Mouse (Mus musculus): ENCODE results near the gene Tedc1. TPM values are rescaled to one million over a fixed set of nuclear protein-coding genes. Genes with fewer than 3 reads are reported as not detected.

Tedc1 gene
- under 1 TPM; 0.46 to 0.54 TPM for total RNA-seq (2021)
- long read RNA-seq, experiment 1, result 0 reads
- long read RNA-seq, experiment 2, partial matches to known transcripts, result 0 of 1 reads
- long read RNA-seq, experiment 2, other reads (novel, unspliced or antisense), result 1 of 1 reads

DNA sequence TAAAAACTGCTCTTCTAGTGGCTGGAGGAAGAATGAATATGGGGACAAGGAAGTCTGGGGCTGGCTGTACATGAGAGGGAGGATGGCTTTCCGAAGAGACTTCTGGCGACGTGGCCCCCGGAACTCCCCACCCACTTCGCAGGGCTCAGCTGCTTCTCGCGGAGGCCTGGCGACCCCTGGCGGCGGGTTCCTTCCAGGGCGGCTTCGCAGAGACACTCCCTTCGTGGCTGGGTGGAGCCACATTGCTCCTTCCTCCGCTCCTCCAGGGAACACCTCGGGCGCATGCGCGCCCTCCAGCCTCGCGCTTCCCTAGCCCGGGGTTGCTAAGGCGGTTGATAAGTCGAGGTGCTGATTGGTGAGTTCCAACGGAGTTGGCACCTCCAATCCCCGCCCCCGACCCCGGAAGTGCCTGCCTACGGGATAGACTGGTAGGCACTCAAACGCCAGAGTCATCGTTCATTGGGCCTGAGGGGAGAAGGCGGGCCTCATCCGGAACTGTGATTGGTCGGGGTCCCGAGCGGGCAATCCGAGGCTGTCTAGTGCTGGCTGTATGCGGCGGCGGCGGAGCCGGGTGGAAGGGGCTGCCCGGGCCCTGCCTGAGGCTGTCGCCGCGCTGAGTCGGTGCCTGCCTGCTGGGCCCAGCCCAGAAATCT, at the start of gene Tedc1:
Tedc1 (plus strand) TSS at position 535 of the 653 bp plus-strand sequence.
- peak; percentile 99 for DNase-seq

DNA sequence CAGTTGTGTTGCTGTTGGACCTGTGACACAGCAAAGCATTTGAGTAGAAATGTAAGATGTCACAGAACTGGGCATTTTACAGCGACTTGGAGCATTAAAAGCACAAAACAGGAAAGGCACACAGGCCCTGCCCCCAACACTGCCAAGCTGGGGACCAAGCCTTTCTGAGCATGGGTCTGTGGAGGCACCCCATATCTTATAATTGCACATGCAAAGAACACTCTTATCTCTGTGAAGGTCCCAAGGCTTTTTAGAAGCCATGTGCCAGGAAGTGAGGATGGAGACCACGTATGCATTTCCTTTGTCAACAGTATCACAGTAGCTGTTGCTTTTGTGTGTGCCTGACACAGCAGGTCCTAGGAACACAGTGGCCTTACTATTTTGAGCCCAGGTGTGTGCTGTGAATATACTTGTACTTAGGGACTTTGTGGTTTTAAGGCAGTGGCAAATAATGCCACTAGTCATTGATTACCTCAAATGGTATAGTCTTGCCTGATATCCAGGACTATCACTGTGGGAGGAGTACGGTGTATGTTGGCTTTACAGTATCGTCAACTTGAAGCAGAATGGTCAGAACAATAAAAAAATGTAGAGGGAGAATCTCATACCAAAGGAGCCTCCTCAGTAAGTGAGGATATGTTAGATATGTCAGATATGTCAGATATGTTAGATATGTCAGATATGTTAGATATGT, 48.6 kb upstream of the Tedc1 start:
- DNase-seq, result no peak

DNA sequence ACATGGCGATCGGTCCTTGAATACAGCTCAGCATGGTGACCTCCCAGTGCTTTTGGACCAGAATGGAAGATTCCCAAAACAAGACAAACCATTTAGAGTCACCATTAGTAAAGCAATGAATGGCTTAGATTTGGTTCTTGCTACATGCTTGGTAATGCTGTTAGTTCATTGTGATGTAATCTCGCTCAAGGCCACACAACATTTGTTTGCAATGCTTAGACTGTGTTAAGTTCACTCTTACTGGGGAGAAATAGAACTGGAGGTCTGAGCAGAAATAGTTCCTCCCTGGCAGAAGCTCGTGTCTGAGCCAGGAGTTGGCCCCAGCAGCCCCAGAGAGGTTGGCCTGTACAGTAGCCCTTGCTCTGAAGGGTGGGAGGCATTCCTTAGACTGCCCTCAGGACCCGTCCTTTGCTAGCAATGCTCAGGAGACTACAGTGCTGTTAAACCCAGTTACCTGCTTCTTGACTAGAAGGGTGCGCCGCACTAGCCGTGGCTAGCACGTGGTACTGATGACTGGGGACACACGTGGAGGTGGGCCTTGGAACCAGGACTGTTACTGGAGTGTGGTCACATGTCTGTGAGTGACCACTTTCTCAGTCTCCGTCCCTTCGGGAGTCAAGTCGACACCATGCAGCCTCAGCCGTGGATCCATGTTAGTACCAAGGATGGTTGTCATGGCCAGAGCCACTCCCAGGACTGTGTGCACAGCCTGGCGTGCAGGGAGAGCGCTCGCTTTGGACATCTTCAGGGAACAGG, 47.5 kb upstream of the Tedc1 start:
- DNase-seq, result no peak

DNA sequence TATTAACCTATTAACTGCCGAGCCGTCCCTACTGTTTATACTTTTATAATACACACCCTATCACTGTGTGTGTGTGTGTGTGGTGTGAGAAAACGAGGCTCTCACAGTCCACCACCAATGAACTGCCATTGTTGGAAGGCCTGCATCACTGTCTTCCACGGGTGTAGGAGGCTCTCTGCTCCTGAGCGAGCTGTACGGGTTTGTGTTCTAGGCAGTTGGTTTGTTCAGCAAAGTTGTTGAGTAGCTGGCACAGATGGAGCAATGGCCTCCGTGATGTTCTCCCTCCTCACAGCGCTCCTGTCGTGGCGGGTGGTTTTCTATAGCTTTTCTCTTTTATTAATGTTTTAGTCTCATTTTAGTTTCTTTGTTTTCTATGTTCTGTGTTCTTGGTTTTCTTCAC, 46.4 kb upstream of the Tedc1 start:
- no peak for DNase-seq

DNA sequence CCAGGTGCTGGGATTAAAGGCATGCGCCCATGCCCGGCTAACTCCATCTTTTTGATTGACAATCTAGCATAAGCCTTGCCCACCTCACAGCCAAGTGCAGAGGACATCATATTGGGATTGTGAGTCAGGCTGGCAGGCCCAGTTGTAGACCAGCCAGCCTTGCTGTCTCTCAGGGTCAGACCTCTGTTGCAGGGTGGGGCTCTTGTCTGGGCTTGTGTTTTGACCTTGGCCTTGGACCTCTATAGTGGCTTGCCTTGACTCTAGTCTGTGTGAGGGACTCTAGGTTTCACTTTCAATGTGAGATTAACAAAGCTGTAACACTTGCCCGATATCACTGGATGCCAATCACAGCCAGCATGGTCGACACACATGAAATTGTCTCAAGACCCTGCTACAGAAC, 42.1 kb upstream of the Tedc1 start:
- DNase-seq, result no peak

DNA sequence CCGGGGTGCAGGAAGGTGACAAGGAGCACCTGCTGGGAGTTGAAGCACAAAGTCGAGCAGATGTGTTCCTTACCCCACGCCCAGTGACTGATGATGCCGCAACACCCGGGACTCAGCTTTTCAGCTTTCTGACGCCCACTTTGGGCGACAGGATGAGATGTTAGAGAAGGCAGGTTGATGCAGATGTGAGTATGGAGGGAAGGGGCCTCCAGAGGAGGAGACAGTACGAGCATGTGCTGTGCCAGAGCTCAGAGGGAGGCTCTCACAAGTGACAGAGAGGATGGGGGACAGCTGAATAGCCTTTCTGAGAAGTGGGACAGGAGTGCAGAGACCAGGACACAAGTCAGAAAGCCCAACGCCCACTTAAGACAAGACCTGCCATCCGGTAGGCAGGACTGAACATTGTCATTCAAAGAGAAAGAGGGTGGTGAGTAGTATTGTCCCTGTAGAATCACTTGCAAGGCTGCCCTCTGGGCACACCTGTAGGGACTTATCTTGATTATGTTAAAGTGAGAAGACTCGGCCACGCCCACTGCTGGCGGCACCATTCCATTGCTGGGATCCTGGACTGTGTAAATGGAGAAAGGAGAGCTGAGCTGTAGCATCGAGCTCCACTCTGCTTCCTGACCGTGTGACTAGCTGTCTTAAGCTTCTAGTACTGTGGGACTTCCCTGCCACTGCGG, 41.2 kb upstream of the Tedc1 start:
- DNase-seq, result no peak

DNA sequence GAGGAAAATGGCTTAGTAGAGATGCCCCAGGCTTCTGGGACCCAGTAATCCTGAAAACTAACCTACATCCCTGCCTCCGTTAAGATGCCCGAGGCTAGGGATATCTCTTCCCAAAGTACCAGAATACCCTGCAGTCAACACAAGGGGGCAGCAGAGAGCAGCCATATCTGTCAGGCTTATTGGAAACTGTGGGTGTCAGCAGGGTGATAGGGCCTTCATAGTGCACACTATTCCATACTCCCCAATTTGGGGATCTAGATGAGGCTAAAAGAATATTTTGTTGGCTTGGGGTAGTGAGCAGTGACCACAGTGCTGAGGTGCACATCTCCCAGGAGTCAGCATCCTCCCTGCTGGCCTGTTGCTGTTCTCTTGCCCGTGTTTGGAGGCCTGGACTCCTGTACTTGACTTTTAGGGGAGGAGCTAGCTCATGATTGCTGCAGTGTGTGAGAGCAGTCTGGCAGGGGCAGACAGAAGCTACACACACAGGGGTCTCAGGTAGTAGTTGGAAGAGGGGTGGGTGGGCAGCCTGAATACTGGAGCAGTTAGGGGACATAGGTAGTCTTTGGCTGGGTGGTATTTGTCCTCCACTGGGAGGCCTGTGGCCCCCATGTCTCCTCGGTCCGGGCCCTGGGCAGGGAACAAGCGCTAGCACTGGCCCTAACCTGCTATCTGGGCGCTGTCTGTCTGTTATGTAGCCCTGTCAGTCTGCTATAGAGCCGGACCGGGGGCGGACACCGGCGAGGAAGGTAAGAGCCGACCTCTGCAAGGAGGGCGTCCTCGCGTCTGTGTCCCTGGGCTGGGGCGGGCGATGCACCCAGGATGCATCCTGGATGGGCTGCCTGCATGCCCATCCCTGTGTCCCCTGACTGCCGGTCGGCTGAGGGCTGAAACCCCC, 36.5 kb upstream of the Tedc1 start:
- DNase-seq, result peak; percentile 71

DNA sequence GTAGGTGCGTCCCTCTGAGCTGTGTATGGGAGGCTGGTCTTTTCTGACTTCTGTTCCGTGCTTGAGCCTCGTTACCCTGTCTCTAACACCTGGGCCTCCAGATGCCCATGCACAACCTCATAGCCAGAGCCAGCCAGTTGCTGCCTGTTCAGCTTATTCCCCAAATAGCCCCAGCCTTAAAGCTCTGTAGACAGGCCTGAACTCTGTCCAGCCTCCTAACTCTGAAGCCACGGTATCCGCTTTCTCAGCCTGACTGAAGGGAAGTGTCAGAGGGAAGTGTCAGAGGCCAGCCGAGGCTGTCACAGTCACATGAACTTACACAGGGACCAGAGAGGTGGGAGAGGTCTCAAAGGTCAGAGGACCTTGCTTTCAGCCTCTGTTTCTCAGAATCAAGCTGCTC, 31.5 kb upstream of the Tedc1 start:
- peak; percentile 65 for DNase-seq

DNA sequence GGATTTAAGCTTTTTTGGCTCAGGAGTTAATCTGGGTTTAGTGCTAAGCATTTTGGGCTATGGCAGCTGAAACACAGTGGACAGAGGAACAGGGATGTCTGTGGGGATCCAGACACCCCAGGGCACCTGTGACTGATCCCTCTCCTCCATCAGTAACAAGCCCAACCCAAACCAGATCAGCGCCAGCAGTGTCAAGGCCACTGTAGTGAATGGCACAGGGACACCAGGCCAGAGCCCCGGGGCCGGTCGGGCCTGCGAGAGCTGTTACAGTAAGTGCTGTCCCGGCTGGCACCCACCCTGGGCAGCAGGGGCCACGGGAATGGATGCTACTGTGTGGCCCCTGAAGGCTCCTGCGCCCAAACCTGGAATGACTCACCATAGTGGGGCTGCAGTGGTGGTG, 25.5 kb upstream of the Tedc1 start:
- DNase-seq, result no peak

DNA sequence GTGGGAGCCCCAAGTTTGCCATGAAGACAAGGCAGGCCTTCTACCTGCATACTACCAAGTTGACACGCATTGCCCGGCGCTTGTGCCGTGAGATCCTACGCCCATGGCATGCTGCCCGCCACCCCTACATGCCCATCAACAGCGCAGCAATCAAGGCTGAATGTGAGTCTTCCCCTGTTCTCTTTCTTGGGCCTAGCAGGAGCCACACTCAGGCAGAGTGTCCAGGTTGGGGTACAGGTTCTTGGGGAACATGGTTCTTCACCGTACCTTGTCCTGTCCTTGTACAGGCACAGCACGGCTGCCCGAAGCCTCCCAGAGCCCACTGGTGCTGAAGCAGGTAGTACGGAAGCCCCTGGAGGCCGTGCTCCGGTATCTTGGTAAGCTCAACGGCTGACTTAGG, 24.6 kb upstream of the Tedc1 start:
- no peak for DNase-seq

DNA sequence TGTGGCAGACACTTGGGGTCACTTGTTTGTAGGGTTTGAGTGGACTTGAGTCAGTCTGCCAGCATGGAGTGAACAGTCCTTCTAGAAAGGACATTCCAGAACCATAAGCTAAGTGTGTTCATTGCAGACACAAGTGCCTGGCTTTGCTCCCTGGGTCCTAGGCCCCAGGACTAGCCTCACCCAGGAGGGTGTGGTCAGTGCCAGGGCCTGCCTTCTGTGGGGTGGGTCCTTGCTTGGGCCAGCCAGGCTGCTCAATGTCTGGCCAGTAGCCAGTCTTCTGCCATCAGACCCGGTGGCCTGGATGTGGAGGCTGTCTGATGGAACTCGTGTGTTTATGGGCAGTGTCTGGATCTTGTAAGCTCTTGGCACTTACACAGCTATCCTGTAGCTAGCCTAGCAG, 23.7 kb upstream of the Tedc1 start:
- peak; percentile 78 for DNase-seq

DNA sequence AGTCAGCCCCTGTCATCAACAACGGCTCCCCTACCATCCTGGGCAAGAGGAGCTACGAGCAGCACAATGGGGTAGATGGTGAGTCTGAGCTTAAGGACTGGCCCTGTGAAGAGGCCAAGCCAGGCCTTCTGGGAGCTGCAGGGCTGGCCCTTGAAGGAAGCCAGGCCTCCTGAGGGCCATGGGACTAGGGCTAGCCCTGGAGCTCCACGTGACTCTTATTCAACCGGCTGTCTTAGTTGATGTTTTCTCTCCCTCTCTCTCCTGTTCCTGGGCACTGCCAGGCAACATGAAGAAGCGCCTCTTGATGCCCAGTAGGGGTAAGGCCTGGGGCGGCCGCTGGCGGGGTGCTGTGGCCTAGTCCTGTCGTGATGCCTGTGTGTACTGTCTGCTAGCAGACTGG, 23.0 kb upstream of the Tedc1 start:
- DNase-seq, result no peak

DNA sequence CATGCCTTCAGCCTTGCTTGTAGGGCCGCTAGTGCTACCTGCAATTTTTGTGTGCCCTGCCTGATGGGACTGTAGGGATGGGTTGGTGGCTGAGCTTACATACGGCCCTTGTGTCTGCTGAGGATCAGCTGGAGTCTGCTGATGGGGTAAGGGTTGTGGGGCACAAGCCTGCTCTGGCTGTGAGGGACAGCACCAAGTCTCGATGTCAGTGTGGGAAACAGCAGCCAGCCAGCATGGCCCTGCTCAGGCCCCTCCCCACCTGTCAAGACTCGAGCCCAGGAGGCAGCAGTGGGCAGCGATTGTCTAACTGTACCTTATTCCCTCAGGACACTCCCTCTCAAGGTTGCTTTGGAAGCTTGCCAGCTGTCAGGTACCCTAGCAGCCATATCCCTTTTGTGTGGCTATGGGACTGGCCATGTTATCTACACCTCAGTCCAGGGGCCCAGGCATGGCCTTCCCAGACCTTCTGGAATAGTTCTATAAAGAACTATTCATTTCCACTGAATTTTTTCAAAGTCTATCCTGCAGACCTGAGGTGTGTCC, 22.3 kb upstream of the Tedc1 start:
- DNase-seq, result no peak

DNA sequence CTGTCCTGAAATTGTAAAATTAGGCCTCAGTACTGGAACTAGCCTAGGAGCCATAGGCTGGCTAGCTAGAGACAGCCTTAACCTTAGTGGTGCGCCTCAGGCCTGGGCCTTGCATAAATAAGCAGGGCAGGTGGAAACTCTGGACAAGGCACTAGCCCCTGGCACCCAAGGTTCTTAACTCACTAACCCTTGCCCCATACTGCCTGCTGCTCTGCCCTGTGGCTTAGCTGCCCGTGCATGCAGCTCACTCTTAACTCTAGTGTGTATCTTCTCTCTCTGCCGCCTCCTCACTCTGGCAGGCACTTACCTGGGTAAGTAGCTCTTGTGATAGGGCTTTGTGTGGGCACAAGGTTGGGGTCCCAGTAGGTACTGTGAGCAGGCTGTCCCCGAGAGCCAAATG, 21.7 kb upstream of the Tedc1 start:
- no peak for DNase-seq

DNA sequence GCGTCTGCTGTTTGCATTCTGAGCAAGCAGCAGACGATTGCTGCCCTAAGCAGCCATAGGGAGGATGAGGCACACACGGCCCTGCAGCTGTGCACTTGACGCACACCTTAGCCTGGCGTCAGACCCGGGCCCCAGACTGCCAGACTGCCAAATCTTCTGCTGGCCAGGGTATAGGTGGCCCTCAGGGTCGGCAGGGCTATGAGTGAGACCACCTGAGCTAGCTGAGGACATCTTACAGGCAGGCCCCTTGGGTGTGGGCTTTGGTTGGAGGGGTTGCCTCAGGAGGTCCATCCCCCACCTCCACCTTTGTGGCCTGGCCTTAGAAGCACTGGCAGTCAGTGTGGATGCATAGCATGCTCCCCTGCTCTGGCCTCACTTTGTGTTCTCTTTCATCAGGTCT, 20.8 kb upstream of the Tedc1 start:
- no peak for DNase-seq

DNA sequence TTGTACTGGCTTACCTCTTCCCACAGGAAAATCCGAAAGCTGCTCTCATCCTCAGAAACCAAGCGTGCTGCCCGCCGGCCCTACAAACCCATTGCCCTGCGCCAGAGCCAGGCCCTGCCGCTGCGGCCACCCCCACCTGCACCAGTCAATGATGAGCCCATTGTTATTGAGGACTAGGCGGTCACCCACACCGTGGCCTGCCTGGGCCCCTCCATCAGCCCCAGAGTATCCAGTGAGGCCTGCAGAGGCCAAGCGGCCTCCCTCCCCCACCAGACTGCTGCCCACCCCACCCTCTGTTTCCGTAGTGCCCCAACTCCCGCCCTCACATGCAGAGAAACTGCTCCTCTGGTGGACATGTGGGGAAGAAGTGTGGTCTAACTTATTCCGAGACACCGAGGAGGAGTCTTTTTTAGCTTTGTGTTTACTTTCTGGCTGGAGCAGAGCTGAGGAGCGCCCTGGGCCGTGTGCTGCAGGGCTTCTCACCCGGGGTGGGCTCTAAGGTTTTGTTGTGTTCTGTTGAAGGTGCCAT, 19.7 kb upstream of the Tedc1 start:
- DNase-seq, result no peak

DNA sequence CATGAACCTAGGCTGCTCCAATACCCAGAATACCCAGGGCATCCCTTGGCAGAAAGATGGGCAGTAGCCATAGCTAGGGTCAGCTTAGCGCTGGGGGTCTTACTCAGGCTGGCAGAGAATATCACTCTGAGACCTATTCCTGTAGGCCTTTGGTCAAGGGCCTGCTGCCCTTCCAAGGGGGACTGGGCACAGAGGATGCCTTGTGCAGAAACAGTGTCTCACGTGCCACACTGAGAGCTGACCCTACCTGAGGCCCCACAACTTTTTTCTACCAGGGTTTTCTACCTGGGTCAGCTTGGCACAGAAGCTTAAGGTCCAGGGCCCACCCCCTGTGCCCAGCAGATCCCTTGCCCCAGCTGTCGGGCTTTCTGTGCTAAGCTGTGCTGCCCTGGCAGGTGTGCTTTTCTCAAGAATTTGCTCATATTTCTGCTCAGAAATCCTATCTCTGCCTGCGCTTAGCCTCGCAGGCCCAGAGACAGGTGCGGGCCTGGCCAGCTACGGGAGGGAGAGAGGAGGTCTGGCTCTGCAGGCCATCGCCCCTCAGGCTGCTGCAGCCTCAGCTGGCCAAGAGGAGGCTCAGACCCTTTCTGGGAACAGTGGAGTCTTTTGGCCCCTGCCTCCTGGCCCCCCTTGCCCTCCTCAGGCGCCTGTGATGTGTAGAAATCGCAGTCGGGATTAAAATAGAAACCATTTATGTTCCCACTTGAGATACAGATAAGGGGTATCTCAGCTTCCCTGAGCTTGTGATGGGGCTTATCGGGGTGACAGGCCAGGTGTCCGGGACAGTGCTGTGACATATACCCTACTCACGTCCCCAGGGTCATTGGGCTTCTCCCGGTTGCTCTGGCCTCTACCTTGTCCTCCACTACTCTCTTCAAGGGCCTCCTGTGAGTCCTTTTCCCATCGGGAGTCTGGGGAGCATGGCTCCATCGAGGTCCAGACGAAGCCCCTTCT, 18.7 kb upstream of the Tedc1 start:
- DNase-seq, result no peak

DNA sequence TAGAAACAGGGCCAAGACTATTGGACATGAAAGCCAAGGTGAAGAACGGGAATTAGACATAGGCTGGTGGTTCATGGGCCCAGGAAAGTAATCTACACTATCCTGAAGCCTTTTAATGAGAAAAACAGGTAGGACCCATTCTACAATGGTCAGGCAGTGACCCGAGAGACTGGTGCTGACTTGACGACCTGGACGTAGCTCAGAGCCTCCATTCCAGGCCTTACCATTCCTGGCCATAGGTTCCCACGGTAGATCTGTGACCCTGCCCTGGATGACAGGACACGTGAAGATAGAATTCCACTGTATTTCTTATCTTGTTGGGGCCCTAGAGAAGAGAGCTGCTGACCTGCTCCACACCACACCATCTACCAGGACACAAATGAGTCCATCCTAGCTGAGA, 17.9 kb upstream of the Tedc1 start:
- no peak for DNase-seq

All from gastrocnemius, postnatal 25 days (tissue).